Mouse (Mus musculus): ENCODE measurements around the gene Sept11. TPM values are rescaled to one million over a fixed set of nuclear protein-coding genes. Genes with fewer than 3 reads are reported as not detected.

The Sept11 gene
- polyA plus RNA-seq, 1 experiment from 2014 or later, result 39.2 TPM

DNA sequence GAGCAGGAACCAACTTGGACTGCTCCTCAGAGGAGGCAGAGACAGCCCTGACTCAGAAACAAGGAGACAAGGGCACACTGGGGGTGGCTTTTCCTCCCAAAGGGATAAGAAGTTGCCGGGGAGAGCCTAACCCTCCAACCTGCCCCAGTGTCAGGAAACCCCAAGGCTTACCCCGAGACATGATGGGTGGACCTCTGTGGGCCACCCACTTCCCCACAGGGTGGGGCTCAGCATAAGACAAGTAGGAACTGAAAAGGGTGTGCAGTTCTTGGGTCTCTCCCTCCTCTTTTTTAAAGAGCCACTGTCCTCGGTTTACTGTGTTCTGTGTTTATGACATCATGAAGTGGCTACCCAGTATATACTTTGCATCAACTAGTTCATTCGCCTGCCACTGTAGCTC lies 59.2 kb downstream of the Sept11 start:
- Histone ChIP-seq H3K36me3 (ENCODE audit: control insufficient read depth, insufficient read depth) (peaks cover 13% of the 10 kb centered on the region), H3K27ac (ENCODE audit: low read depth, low read length) (0 out of 2 replicates have a peak overlapping the region, but pooled peaks have one; percentile 21), H3K4me1 (replicated peaks; ENCODE audit: control insufficient read depth, insufficient read depth, low read length) (no peaks in the 10 kb centered on the region), H3K9ac (ENCODE audit: low read depth, low read length) (no peak overlapping the region), H3K4me3 (ENCODE audit: low read depth, low read length) (no peak overlapping the region), H3K9me3 (ENCODE audit: control insufficient read depth) (no peaks in the 10 kb centered on the region), H3K4me2 (replicated peaks; ENCODE audit: low read depth) (no peak overlapping the region), H3K27me3 (replicated peaks; ENCODE audit: control insufficient read depth, insufficient read depth, low read length) (no peaks in the 10 kb centered on the region)
- no peak for TF ChIP-seq CTCF (IDR thresholded peaks at IDR 0.05; ENCODE audit: low read depth)
- WGBS, result 75% methylated on average over 4 of the region's 4 CpGs
- no peak for ATAC-seq

DNA sequence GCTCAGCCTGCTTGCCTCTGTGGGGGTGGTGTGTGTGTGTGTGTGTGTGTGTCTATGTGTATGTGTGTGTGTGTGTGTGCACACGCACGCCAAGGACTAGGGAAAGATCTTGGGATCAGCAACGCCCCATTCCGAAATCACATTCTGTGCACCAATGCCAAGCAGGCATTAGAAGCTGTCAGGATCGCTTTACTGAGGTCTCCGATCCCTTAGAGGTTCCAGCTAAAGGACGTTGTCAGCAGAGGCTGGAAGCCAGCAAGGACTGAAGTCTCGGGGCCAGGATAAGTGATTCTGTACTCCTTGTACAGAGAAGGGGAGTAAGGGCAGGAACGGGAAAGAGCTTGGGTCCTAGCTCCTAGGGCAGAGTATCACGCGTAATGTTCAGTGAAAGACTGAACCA lies 61.2 kb downstream of the Sept11 start:
- Histone ChIP-seq H3K27ac (ENCODE audit: low read depth, low read length) (no peak overlapping the region), H3K4me3 (ENCODE audit: low read depth, low read length) (no peak overlapping the region), H3K4me1 (replicated peaks; ENCODE audit: control insufficient read depth, insufficient read depth, low read length) (no peaks in the 10 kb centered on the region), H3K9me3 (ENCODE audit: control insufficient read depth) (no peaks in the 10 kb centered on the region), H3K9ac (ENCODE audit: low read depth, low read length) (no peak overlapping the region), H3K36me3 (ENCODE audit: control insufficient read depth, insufficient read depth) (peaks cover 24% of the 10 kb centered on the region), H3K4me2 (replicated peaks; ENCODE audit: low read depth) (no peak overlapping the region), H3K27me3 (replicated peaks; ENCODE audit: control insufficient read depth, insufficient read depth, low read length) (no peaks in the 10 kb centered on the region)
- ATAC-seq, result no peak
- WGBS, result 91% methylated on average over 11 of the region's 11 CpGs
- TF ChIP-seq CTCF (IDR thresholded peaks at IDR 0.05; ENCODE audit: low read depth), result no peak

DNA sequence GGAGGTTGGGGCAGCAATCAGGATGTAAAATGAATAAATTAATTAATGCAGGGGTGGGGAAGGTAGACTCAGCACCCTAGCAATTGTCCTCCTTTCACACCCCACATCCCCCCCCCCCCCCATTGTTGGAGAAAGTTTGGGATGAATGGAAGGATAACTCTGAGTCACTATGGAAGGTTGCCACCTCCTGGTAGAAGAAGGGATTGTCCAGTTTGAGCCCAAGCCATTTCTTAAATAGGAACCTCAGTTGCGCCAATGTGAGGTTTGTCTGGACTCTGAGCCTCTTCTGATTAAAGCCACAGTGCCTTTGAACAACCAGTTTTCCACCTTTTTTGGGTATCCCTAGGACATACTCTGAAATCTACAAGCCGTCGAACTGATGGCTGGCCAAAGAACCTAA lies 70.3 kb downstream of the Sept11 start:
- Histone ChIP-seq H3K4me1 (replicated peaks; ENCODE audit: control insufficient read depth, insufficient read depth, low read length) (no peaks in the 10 kb centered on the region), H3K27ac (ENCODE audit: low read depth, low read length) (no peak overlapping the region), H3K4me2 (replicated peaks; ENCODE audit: low read depth) (no peak overlapping the region), H3K27me3 (replicated peaks; ENCODE audit: control insufficient read depth, insufficient read depth, low read length) (no peaks in the 10 kb centered on the region), H3K4me3 (ENCODE audit: low read depth, low read length) (no peak overlapping the region), H3K9me3 (ENCODE audit: control insufficient read depth) (no peaks in the 10 kb centered on the region), H3K36me3 (ENCODE audit: control insufficient read depth, insufficient read depth) (peaks cover 70% of the 10 kb centered on the region), H3K9ac (ENCODE audit: low read depth, low read length) (no peak overlapping the region)
- WGBS, result 87% methylated on average over 3 of the region's 3 CpGs
- ATAC-seq, result no peak
- peak; percentile 79 for TF ChIP-seq CTCF (IDR thresholded peaks at IDR 0.05; ENCODE audit: low read depth)

DNA sequence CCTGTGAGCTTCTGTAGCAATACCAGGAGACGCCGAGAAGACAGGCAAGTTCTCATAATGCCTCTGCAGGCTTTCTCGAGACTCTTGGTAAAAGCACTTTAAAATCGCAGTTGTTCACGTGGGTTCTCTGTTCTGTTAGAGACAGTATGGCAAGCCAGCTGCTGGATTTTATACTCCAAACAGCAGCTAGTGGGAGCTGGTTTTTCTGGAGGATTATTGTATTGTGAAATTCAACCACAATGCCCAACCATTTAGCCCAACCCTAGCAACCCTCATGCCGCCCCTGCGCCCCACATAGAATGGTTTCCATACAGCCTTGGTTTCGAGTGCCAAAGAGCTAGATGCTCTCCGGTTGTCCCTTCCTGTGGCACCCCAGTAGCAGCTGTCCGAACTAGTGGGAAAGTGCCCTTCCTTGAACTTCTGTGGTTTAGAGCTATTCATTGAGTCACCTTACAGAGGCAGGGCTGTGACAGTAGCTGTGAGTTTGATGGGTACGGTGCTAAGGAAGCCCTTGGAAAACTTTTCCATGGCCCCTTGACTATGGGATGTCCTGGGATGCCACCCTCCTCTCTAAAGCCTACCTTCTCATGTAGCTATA lies 74.8 kb downstream of the Sept11 start:
- no peak overlapping the region for H3K27ac ChIP-seq (ENCODE audit: low read depth, low read length)
- no peaks in the 10 kb centered on the region for H3K9me3 ChIP-seq (ENCODE audit: control insufficient read depth)
- H3K4me2 ChIP-seq (replicated peaks; ENCODE audit: low read depth), result no peak overlapping the region
- peaks cover 63% of the 10 kb centered on the region for H3K36me3 ChIP-seq (ENCODE audit: control insufficient read depth, insufficient read depth)
- WGBS, result 96% methylated on average over 11 of the region's 11 CpGs
- H3K27me3 ChIP-seq (replicated peaks; ENCODE audit: control insufficient read depth, insufficient read depth, low read length), result no peaks in the 10 kb centered on the region
- no peak overlapping the region for H3K9ac ChIP-seq (ENCODE audit: low read depth, low read length)
- ATAC-seq, result no peak
- H3K4me1 ChIP-seq (replicated peaks; ENCODE audit: control insufficient read depth, insufficient read depth, low read length), result no peaks in the 10 kb centered on the region
- H3K4me3 ChIP-seq (ENCODE audit: low read depth, low read length), result no peak overlapping the region
- no peak for TF ChIP-seq CTCF (IDR thresholded peaks at IDR 0.05; ENCODE audit: low read depth)

DNA sequence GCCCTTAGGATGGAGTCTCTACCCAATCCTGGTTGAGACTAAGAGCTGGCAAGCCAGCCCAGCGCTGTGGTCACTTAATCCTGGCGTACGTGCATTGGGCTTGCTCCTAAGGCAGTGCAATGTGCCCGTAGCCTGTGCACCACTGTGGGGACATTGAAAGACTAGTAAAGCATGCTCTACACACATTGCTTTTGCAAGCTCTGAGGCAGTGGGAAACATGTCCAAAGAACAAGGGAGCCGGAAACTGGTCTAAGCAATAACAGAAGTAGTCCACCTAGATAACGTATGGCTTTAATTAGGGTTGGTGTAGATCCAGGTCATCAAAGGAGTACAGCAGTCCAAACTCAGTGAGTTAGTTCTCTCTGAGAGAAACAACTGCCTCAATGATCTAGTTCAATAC lies 75.4 kb downstream of the Sept11 start:
- Histone ChIP-seq H3K4me2 (replicated peaks; ENCODE audit: low read depth) (no peak overlapping the region), H3K4me1 (replicated peaks; ENCODE audit: control insufficient read depth, insufficient read depth, low read length) (no peaks in the 10 kb centered on the region), H3K36me3 (ENCODE audit: control insufficient read depth, insufficient read depth) (peaks cover 62% of the 10 kb centered on the region), H3K27ac (ENCODE audit: low read depth, low read length) (no peak overlapping the region), H3K27me3 (replicated peaks; ENCODE audit: control insufficient read depth, insufficient read depth, low read length) (no peaks in the 10 kb centered on the region), H3K4me3 (ENCODE audit: low read depth, low read length) (no peak overlapping the region), H3K9ac (ENCODE audit: low read depth, low read length) (no peak overlapping the region), H3K9me3 (ENCODE audit: control insufficient read depth) (no peaks in the 10 kb centered on the region)
- TF ChIP-seq CTCF (IDR thresholded peaks at IDR 0.05; ENCODE audit: low read depth), result no peak
- no peak for ATAC-seq
- WGBS, result 95% methylated on average over 6 of the region's 6 CpGs

DNA sequence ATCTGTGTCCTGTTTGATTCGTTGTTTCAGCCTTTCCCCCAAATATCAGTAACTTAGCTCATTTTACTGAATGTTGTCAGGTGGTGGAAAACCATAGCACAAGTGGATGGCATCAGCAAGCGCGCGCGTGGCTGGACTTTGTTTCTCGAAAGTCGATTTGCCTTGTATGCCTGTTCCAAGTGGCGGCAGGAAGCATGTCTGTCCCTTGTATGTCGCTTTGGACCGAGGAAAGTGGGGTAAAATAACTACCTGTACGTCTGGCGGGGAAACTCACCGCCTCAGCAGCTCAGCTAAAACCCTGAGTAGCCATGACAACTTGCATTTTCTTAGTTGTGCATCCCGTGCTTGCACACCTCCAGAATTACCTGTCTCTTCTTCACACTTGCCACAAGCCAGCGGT lies 78.2 kb downstream of the Sept11 start:
- H3K27me3 ChIP-seq (replicated peaks; ENCODE audit: control insufficient read depth, insufficient read depth, low read length), result no peaks in the 10 kb centered on the region
- no peaks in the 10 kb centered on the region for H3K9me3 ChIP-seq (ENCODE audit: control insufficient read depth)
- WGBS, result 95% methylated on average over 15 of the region's 15 CpGs
- no peak overlapping the region for H3K4me2 ChIP-seq (replicated peaks; ENCODE audit: low read depth)
- no peaks in the 10 kb centered on the region for H3K4me1 ChIP-seq (replicated peaks; ENCODE audit: control insufficient read depth, insufficient read depth, low read length)
- ATAC-seq, result no peak
- H3K36me3 ChIP-seq (ENCODE audit: control insufficient read depth, insufficient read depth), result peaks cover 61% of the 10 kb centered on the region
- H3K9ac ChIP-seq (ENCODE audit: low read depth, low read length), result no peak overlapping the region
- no peak overlapping the region for H3K27ac ChIP-seq (ENCODE audit: low read depth, low read length)
- no peak for TF ChIP-seq CTCF (IDR thresholded peaks at IDR 0.05; ENCODE audit: low read depth)
- no peak overlapping the region for H3K4me3 ChIP-seq (ENCODE audit: low read depth, low read length)

DNA sequence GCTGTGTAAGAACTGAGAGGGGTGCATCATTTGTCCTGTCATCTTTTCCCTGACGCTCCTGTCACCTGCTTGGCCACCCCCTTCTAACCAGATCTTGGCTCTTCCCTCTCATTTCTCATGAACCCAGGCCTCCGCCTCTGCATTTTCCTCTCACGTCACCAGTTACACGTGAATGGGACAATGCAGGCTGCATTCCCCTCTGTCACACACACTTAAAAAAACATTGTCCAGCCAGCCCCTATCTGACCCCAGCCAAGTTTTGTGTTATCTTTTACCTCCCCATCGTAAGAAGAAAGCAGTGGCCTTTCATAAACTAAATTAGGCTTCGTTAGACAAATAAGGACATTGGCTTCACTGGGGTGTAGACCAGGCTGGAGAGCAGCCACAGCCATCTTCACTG lies 79.3 kb downstream of the Sept11 start:
- Histone ChIP-seq H3K4me2 (replicated peaks; ENCODE audit: low read depth) (no peak overlapping the region), H3K27me3 (replicated peaks; ENCODE audit: control insufficient read depth, insufficient read depth, low read length) (no peaks in the 10 kb centered on the region), H3K9ac (ENCODE audit: low read depth, low read length) (no peak overlapping the region), H3K4me3 (ENCODE audit: low read depth, low read length) (no peak overlapping the region), H3K36me3 (ENCODE audit: control insufficient read depth, insufficient read depth) (peaks cover 51% of the 10 kb centered on the region), H3K27ac (ENCODE audit: low read depth, low read length) (no peak overlapping the region), H3K4me1 (replicated peaks; ENCODE audit: control insufficient read depth, insufficient read depth, low read length) (no peaks in the 10 kb centered on the region), H3K9me3 (ENCODE audit: control insufficient read depth) (no peaks in the 10 kb centered on the region)
- no peak for ATAC-seq
- no peak for TF ChIP-seq CTCF (IDR thresholded peaks at IDR 0.05; ENCODE audit: low read depth)
- 85% methylated on average over 6 of the region's 6 CpGs for WGBS

Data from intestine, postnatal 0 days (tissue).